Mouse (Mus musculus): ENCODE data around the gene Mpped1.

The Mpped1 gene

DNA sequence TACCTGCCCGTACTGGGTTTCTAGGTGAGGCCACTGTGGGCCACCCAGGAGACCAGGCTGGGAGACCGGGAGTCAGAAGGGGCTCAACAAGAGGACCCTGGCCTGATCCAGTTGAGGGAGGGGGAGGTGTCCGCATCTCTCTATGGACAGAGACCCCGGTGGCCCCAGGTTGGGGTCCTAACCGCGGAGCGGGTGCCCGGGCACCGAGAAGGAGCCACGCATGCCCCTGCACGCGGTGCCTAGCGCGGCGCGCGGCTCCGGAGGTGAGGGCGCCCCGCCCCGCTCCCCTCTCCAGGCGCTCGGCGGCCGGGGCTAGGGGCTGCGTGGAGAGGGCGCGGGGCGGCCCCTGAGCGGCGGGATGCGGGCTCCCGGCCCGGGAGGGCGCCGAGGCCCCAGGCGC is at the start of gene Mpped1:
Mpped1 (plus strand) TSS at position 81 of the 400 bp plus-strand sequence.
- DNase-seq (ENCODE audit: low spot score) = no peak

DNA sequence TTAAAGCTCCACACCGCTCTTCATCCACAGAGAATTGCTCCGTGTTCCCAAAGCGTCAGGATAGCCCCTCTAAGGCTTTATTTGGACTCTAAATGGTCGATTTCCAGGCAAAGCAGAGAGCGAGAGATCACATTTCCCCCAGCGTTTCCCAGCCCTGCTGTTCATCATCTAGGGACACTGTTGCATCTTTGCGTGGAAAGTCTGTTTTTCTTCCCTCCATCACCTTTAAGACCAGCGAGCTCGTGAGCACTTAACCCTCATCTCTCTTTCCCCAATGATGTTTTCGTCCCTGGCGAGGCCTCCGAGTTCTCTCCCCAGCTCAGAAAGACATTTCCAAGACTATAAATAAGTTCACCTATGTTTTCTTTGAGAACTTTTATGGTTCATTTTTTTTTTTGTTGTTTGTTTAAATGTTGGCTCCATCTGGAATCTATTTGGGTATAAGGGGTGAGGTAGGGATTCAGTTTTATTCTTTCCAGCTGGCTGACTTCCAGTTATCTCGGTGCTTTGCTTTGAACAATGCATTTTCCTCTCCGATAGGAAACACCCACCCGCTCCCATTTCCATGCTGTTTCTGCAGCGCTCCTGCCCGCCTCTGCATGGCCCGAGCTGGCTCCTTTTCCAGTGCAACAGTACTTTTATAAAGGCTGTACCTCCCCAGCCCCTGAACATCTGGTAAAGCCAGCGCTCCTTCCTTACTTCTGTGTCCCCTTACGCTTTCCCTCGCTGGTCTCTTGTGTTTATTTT is 38.4 kb upstream of the Mpped1 start:
- DNase-seq (ENCODE audit: low spot score) = no peak

DNA sequence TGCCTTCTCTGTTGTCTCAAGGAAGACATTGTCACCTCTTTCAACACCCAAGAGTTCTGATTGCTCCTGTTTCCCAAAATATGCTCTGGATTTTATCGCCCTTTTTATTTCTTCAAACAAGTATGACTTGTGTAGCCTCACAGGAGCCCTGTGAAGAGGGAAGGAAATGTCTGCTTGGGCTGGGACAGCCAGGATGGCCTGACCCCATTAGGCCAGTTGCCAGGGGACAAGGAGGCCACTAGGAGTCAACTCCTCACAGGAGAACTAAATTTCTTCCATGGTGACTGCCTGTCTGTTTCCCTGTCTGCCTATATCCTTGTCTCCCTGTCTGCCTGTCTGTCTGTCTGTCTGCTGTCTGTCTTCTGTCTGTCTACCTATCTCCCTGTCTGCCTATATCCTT is 37.2 kb upstream of the Mpped1 start:
- DNase-seq (ENCODE audit: low spot score) = no peak

DNA sequence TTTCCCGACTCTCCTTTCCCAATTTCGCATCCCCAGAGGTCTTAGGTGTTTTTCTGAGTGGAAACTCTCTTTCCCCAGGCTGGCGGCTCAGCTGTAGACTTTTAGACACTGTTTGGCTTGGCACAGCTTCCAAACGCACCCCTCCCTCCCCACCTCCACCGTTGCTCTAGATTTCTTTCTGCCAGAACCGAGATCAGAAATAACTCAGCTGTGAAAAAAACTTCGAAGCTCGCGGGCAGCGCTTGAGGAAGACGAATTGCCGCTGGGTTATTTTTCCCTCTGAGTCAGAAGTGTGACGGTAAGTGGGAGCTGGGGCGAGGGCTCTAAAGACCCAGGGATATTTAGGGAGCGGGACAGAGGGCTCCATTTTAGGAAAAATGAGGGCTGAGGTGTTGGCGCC is 33.0 kb upstream of the Mpped1 start:
- no peak for DNase-seq (ENCODE audit: low spot score)

DNA sequence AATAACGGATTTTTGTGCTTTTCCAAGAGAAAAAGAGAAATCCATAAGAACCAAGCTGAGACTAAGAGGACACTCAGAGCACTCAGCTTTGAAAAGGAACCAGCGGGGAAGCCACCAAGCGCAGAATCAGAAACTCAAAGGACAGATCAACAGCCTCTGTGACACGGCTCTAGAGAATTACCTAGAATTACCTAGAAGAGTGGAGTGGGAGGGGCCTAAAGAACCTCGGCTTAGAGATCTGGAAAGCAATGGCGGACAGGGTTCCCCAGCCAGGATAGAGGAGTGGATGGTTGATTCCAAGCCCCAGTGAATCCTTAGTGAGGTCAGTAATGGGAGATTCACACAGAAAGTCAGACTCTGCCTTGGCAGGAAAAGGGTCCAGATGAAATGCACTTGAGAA is 30.3 kb upstream of the Mpped1 start:
- no peak for DNase-seq (ENCODE audit: low spot score)

DNA sequence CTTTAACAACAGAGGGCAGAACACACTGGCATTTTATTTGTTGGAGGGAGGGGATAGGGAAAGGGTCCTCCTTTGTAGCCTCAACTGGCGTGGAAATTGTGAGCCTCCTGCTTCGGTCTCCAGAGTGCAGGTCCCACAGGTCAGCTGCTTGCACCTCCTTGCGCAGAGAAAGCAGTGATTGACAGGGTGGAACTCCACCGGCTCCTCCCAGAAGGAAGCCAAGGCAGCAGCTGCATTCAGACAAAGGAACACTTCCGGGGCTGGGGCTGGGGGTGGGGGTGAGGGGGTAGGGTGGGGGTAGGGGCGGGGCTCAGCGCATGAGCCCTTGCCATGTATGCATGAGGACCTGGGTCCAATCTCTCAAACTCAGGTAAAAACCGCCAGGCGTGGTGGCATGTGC is 29.8 kb upstream of the Mpped1 start:
- no peak for DNase-seq (ENCODE audit: low spot score)

DNA sequence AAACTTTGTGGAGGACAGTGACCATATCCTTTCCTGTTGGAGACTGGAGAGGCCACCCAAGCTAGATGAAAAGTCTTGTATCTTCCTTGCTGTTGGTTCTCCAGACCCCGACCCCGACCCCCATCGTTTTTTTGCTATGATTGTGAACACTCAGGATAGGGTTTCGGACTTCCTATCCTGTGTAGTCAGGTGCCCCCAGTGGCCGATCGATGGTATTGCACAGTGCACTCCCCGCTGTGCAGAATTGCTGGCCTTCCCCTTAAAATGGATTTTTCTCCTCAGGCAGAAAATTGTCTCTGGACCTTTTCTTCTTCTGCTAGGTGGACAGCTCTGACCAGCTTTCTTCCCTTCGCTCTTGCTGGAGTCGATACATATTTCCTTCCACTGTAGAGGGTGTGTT is 22.5 kb upstream of the Mpped1 start:
- DNase-seq (ENCODE audit: low spot score) = no peak

DNA sequence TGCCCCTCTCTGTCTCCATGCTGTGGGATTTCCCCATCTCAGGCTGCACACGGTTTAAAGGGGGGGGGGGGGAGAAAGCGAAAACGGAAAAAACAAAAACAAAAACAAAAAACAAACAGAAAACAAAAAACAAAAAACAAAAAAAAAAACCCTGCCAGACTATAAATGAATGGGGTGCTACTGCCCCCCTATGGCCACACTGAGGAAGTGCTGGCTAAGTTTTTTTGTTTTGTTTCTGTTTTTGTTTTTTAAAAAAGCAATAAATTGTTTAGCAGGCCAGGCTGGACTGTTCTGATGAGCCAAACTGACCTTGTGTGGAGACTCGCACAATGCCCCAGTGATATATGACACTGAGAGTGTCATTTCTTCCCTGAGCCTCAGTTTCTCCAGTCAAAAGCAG is 20.3 kb upstream of the Mpped1 start:
- no peak for DNase-seq (ENCODE audit: low spot score)

DNA sequence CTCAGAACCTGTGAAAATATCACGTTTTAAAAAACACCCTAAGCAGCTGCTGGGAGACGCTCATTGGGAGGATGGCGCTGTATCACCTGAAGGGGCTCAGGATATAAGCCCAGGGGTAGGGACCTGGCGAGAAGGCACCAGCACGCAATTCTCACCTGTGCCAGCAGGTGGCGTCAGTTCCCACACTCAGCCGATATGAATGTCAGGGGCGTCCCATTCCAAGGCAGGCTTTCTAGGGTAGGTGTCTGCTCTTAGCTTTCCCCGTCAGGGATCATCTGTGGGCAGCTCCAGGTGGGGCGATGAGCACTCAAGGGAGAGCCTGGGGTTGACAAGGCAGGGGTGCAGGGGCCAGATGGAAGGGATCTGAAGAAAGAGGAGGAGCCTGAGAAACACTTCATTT is 18.6 kb upstream of the Mpped1 start:
- no peak for DNase-seq (ENCODE audit: low spot score)

DNA sequence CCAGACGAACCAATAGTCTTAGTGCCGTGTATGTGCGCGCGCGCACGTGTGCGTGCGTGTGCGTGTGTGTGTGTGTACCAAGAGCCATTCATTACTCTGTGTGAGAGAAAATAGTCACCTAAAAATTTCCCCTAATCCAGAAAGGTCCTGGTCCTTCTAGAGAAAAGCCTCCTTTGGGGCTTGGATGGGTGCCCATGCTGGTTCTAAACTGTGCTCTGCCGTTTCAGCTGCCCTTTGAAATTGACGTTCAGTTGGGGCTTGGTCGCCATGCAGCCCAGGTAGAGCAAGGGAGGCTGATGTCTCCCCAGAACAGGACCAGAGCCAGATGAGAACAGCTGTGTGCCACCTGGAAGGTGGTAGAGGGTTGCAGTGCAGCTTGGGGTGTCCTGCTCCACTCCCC is 17.8 kb upstream of the Mpped1 start:
- no peak for DNase-seq (ENCODE audit: low spot score)

DNA sequence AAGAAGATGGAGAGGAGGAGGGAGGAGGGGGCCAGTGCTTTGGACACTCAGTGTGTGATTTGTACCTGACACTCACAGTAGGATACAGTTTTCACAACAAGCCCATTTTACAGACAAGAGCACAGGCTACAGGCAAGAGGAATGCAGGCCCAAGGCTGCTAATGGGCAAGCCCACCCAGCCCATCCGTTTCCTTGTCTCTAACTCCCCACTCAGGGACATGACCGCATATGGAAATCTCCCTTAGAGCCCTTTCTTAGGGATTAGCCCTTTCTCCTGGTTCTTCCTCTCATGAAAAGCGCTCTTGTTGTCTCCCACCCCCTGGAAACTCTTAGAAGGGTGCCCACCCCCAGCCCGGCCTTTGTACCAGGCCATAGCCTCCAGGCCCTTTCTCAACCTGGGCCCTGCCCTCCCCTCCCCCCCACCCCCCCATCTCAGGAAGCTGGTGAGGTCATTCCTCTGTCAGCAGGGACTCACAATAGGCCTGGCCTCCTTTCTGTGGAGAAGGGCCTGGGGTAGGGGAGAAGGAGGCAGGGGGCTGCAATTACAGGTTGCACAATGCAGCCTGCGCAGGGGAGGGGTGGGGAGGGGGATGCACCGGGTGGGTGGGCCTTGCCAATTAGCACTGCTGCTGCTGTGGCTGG is 13.8 kb upstream of the Mpped1 start:
- no peak for DNase-seq (ENCODE audit: low spot score)

DNA sequence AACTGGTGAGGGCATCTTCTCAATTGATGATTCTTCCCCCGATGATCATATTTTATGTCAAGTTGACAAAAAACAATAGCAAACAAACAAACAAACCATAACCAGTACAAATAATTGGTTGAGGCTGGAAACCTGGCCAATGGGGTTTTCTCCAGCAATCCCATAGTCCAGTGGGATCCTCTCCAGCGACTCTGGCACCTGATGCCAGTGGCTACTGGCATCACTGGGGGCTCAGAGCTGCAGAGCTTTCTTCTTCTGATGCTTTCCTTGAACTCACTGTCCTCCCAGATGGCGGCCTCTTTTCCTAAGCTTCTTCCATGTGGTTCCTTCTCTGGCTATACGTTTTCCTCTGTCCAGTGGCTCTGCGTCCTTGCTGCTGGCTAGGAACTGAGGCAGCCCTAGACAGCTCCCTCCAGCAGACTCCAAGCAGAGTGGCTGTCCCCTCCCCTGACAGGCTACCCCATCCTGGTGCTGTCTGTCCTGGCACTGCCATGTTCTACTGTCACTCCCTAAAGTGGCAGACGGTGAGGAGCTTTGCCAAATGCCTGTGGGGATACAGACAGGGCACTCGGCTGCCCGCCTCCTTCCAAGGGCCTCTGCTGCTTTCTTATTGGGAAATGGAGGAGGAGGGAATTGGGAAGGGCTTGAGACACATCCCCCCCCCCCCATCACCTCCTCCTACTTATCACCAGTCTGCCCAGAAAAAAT is 7.8 kb upstream of the Mpped1 start:
- no peak for DNase-seq (ENCODE audit: low spot score)

DNA sequence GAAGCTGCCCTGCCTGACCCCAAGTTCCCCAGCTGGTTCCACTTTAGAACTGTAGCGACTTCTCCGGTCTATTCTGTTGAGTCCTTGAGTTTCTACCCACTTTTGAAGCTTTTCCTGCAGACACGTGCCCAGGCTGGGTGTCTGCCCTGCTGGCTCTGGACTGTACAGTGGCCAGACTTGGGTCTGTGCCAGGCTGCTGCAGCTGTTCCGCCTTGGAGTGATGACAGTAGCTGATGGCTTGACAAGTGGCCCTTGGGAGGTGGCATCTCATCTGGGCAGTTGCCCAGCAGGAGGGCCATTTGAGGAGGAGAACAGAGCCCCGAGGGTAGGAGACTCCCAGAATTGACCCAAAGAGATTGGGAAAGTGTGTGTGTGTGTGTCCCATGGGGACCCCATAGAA is 6.8 kb upstream of the Mpped1 start:
- no peak for DNase-seq (ENCODE audit: low spot score)

DNA sequence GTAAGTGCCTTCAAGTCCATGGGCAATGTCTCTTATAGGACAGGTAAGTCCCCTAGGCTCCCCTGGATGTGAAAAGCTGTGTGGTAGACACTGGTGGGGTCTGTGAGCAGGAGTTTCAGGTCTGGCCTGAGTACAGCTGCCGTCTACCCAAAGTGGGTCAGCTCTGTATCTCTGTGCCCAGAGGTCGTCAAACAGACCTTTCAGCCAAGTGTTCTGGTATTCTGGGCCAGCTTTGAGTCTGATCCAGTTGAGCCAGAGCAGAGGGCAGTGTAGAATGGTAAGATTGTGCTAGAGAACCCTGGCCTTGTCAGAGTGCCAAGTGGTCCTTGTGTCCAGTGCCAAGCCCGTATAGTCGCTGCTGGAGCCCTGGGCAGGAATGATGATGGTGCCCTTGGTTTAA is 6.3 kb upstream of the Mpped1 start:
- DNase-seq (ENCODE audit: low spot score) = no peak

DNA sequence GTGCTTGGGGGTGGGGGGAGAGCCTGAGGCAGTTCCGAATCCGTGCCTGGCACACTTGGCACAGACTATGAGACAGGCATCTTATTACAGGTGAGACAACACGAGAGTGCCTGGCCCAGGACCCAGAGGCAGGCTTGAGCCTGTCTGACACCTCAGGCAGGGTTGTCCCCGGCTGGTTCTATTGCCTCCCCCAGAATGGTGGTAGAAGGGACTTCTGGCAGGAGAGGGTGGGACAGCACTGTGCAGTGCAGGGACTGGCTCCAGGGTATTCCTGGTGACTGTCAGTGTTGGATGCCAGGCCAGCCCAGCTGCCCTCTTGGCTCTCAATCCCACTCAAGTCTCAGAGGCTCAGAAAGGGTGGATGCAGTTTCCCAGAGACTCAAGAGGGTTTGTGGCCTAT is 4.3 kb upstream of the Mpped1 start:
- DNase-seq (ENCODE audit: low spot score) = no peak

DNA sequence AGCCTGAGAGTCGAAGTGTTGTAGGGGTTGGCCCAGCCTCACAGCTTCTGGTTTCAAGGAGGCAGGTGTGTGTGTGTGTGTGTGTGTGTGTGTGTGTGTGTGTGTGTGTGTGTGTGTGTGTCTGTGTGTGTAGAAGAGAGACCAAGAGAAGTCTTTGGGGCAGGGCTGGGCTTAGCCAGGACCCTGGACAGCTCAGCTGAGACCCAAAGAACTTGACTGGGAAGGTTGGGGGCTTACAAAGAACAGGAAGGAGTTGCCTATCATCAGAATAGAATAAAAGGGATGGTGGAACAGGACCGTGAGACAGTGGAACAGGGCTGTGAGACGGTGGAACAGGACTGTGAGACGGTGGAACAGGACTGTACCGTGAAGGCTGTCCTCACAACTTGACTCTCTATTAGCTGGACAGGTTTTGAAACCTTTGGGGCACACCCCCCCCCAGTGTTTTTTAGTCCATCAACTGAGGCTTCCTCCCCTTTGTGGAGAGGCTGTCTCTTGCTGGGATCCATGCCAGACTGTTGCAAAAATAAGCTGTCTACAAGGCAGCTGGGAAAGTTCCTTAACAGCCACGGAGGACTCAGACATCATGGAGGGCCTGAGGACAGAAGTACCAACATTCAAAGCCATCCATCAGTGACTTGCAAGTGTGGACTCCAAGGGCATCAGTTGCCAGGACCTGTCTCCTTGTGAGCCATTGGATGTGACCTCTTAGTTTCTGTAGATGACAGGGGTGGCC is 2.8 kb upstream of the Mpped1 start:
- DNase-seq (ENCODE audit: low spot score) = no peak

DNA sequence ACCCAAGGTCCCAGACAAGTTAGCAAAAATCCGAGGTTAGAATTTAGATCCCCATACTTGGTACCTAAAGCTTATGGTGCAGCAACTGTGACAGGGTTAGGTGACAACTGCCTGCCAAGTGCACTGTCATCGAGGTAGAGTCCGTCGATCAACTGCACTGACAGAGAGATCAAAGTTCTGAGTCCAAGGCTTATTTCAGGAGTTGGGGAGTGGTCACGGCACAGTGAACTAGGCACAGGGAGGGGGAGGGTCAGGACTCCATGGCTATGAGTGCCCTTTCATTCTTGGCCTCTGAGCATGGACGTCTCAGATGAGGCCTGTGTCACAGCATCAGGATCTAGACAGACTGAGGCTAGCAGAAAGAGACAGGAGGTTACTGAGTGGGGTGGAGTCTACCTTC is 1.8 kb upstream of the Mpped1 start:
- no peak for DNase-seq (ENCODE audit: low spot score)

DNA sequence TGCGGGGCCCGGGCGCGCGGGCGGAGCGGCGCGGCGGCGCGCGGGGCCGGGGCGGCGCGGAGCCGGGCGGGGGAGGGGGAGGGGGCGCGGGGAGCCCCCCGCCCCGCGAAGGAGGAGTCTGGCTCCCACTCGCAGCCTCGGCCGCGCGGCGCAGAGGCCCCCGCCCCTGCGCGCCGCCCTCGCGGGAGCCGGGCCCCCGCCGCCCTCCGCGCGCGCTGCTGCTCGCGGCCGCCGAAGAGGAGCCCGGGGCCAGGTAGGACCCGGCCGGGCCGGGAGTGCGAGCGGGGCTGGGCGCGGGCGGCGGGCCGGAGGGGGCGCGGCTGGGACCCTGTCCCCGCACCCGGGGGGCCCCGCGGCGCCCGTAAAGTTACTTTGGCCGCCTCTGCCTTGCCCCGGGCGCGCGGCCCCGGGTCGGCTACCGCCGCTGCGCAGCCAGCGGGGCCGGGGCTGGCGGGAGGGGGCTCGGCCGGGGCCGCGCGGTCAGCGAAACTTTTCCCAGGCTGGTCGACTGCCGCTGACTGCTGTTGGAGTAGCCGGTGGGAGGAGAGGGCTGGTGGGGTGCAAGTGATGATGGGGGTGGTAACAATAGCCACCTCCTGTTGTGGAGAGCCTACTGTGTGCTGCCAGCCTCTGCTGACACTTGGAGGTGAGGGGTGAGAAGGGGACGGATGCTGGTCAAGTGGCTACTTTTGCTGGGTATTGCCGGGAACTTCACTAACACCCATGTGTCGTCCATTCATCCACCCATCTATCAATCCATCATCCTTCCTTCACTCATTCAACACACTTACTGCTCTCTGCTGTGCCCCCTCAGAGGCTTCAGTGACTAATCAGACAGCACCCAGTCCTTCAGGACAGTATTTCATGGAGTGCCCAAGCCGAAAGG is 831 bp downstream of the Mpped1 start:
- no peak for DNase-seq (ENCODE audit: low spot score)

DNA sequence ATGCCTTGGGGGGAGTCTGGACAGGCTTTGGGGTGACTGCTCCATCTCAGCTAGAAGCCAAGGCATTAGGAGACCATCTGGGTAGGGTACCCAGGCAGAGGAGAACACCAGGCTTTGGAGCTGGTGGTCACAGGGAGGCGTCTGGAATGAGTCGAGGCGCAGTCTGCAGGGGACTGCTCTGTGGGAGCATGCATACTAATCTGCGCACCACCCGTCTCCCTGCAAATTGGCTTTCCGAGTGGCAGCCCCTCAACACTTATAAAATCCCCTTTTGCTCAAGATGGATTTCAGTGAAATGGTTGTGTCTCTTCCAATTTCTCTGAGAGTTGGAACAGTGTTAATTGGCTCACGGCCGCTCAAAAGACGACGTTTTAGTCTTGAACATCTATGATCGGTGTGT is 2.0 kb downstream of the Mpped1 start:
- no peak for DNase-seq (ENCODE audit: low spot score)

DNA sequence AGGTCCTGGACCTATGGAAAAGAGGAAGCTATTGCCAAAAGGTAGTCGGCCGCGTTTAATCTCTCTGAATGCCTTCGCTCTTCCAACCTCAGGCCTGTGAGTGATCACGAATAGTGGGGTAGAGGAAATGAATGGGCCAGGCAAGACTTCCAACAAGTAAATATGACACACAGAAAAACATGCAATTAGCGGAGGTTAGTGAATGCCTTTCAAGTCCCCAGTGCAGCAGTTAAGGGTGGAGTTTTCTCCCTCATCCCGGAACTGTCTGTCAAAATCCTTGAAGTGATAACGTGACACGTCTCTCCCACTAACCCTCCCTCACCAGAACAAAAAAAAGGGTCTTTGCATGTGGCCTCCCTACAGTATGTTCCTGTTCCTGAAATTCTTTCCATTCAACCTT is 3.0 kb downstream of the Mpped1 start:
- no peak for DNase-seq (ENCODE audit: low spot score)

DNA sequence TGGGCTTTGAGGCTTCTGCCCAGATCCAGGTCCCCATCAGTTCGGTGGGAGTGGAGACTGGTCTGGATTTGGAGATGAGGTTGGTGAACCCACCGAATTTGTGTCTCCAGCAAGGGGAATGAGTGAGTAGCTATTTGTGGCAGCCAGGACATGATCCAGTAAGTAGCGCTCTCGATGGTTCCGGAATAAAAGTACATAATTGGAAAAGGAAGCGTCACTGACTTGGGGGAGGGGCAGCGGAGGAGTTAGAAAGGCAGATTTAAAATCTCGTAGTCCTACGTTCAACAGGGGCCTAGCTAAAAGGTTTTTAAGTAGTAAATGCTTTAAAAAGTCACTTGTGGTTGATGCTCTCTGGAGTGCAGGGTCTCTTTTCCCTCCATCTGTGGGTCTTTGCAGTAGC is 5.5 kb downstream of the Mpped1 start:
- no peak for DNase-seq (ENCODE audit: low spot score)

DNA sequence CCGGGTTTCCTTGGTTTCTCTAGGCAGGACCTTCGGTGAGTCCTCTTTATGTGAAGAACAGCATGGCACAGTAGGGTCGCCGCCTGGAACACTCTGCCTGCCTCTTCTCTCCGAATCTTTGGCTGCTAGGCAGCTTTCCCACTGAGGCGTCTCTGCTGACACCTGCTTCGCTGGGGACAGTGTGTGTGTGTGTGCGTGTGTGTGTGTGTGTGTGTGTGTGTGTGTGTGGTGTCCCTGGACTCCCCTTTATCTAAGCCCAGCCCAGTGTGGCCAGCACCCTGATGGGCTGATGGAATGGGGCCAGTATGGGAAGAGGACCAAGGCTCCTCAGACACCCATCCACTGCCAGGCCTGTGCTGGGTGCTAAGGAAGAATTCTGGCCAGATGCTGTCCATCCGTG is 9.8 kb downstream of the Mpped1 start:
- no peak for DNase-seq (ENCODE audit: low spot score)

All from urinary bladder, postnatal 10 days (tissue).